Mouse (Mus musculus): ENCODE data around the gene Nell2. TPM values are rescaled to one million over a fixed set of nuclear protein-coding genes. Genes with fewer than 3 reads are reported as not detected.

Gene Nell2
- polyA plus RNA-seq, 1 experiment from 2014 or later, result 95.2 TPM

DNA sequence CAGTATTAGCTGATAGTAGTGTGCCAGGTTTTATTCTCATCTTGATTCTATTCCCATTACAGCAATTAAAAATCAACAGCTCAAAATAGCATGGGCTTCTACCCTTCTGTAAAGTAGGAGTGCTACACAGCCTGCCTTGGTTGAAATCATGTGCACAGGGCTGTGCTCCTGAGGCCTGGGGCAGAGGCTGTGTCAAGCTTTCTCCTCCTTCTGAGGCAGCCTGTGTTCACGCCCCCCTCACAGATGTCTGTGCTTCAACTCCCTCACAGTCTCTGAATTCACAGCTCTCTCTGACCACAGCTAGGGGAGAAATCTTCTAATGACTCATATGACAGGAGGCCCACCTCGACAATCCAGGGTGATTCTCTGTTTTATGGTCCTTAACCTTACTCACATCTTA, 197.4 kb downstream of the Nell2 start:
- H3K9me3 ChIP-seq, result no peaks in the 10 kb centered on the region

DNA sequence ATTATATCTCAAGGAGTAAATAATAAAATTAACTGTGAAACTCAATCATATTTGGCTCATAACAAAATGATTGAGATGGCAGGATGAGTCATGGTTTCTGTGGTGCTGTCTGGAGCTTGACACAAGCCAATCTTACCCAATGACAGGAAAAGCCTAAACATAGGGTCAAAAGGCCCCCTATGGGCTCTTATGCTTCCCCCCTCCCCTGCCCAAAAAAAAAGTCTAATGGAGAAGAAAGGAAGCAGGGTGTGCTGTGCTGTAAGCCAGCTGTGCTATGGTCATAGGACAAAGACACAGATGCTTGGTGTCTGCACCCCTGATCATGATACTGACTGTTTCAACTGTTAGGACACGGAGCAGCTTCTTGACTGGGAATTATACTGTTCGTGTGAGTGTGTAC, 205.6 kb downstream of the Nell2 start:
- no peak overlapping the region for H3K27ac ChIP-seq (replicated peaks)
- no peaks in the 10 kb centered on the region for H3K9me3 ChIP-seq
- WGBS, result 86% methylated on average over 2 of the region's 2 CpGs
- H3K36me3 ChIP-seq, result no peaks in the 10 kb centered on the region
- H3K4me2 ChIP-seq (replicated peaks), result no peak overlapping the region
- ATAC-seq (ENCODE audit: low FRiP score, low read depth), result no peak
- H3K4me1 ChIP-seq, result no peaks in the 10 kb centered on the region
- no peak overlapping the region for H3K9ac ChIP-seq (replicated peaks)
- no peak overlapping the region for H3K4me3 ChIP-seq
- no peaks in the 10 kb centered on the region for H3K27me3 ChIP-seq

More for the DNA sequence above, 197.4 kb downstream of the Nell2 start:
- Histone ChIP-seq H3K27me3 (no peaks in the 10 kb centered on the region), H3K36me3 (no peaks in the 10 kb centered on the region), H3K4me1 (peaks cover 9% of the 10 kb centered on the region), H3K4me2 (replicated peaks) (no peak overlapping the region), H3K9ac (replicated peaks) (no peak overlapping the region), H3K4me3 (no peak overlapping the region), H3K27ac (replicated peaks) (no peak overlapping the region)
- no peak for ATAC-seq (ENCODE audit: low FRiP score, low read depth)
- 85% methylated on average over 2 of the region's 2 CpGs for WGBS

DNA sequence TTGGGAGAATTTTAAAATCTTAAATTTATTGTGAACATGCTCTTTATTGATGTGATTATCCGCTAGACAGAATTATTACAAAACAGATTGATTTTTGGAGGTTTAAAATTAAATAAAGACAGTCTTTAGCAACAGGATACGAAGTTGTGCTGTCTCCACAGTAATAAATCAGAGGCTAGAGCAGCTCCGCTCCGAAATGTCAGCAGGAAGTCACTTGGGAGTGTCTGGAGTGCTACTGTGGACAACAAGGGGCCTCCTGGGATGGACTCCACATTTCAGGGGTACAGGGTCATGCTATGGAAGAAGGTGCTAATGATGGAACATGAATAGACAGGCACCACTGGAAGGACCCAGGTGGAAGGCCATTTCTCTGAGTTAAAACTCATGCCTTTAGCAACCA, 211.7 kb downstream of the Nell2 start:
- Histone ChIP-seq H3K27me3 (no peaks in the 10 kb centered on the region), H3K4me1 (peaks cover 15% of the 10 kb centered on the region; the same call in 1 of the 2 replicates), H3K4me3 (no peak overlapping the region), H3K9me3 (no peaks in the 10 kb centered on the region), H3K27ac (replicated peaks) (no peak overlapping the region), H3K36me3 (no peaks in the 10 kb centered on the region), H3K4me2 (replicated peaks) (no peak overlapping the region), H3K9ac (replicated peaks) (no peak overlapping the region)
- WGBS, result 81% methylated on average over 4 of the region's 4 CpGs
- ATAC-seq (ENCODE audit: low FRiP score, low read depth), result no peak

DNA sequence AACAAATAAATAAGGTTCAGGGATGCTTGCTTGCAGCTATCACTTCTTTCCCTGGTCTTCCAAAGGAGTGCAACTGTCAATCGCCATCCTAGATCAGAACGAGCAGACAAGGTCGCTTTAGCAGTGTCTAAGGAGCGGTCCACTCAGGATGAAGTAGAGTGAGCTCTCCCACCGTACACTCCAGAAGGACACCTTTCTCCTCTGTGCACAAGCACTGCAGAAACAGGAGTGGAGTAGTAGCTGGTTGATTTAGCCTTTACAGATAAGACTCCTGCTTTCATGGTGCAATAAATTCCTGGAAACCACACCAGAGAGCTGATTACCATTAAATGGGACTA, 213.6 kb downstream of the Nell2 start:
- H3K36me3 ChIP-seq, result no peaks in the 10 kb centered on the region
- H3K27me3 ChIP-seq, result no peaks in the 10 kb centered on the region
- ATAC-seq (ENCODE audit: low FRiP score, low read depth), result no peak
- no peaks in the 10 kb centered on the region for H3K9me3 ChIP-seq
- no peak overlapping the region for H3K4me3 ChIP-seq
- peaks cover 15% of the 10 kb centered on the region; the same call in 1 of the 2 replicates for H3K4me1 ChIP-seq
- H3K4me2 ChIP-seq (replicated peaks), result no peak overlapping the region
- 89% methylated on average over 5 of the region's 5 CpGs for WGBS
- no peak overlapping the region for H3K9ac ChIP-seq (replicated peaks)
- 0 out of 2 replicates have a peak overlapping the region, but pooled peaks have one; percentile 8 for H3K27ac ChIP-seq (replicated peaks)

DNA sequence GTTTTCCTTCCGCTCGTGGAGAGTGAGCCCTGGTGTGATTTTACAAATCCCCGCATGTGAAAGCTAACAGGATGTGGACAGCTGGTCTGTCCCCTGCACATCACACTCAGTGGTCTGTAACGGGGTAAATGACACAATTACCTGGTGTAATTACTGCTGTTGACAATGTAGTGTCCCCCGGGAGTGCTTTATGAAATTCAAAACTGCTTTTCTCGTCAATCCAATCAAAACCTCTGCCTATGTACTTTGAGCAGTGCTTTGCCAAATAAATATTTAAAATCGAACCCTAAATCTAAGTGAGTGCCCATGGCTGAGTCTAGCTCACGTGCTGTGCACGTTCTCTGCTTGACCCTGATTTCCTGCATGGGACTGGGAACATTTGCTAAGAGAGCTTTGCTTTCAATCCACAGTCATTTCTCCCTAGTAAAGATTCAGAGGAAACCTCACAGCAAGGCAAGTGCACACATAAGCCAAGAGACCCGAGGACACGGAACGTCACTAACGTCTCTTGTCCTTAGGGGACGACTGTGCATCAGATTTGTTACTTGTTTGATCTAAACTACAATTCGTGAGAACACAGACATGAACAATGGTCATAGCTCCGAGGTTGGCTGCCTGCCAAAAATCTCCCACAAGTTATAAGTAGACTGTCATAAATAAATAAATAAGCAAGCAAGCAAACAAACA, 214.1 kb downstream of the Nell2 start:
- peaks cover 15% of the 10 kb centered on the region; the same call in 1 of the 2 replicates for H3K4me1 ChIP-seq
- peak overlapping the region; percentile 8; the same call in 1 of the 2 replicates for H3K27ac ChIP-seq (replicated peaks)
- H3K36me3 ChIP-seq, result no peaks in the 10 kb centered on the region
- H3K4me2 ChIP-seq (replicated peaks), result no peak overlapping the region
- 60% methylated on average over 16 of the region's 16 CpGs for WGBS
- no peaks in the 10 kb centered on the region for H3K27me3 ChIP-seq
- H3K9ac ChIP-seq (replicated peaks), result no peak overlapping the region
- ATAC-seq (ENCODE audit: low FRiP score, low read depth), result peak; percentile 66; the same call in 1 of the 2 replicates
- no peaks in the 10 kb centered on the region for H3K9me3 ChIP-seq
- no peak overlapping the region for H3K4me3 ChIP-seq

DNA sequence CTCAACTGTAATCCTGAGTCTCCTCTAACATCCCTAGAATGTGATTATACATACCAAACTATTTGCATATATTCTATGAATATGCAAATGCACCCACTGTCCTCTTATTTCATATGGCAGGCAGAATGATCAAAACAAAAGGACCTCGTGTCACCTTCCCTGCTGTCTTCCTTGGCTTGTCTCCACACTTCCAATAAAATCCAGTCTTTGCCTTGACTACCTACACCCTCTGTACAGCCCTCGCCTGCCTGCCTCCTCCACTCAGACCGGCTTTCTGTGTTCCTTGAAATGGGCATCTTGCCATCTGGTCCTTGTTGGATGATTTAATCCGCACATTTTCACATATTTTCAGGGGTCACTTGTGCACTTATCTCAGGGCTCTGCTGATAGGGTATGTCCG, 215.1 kb downstream of the Nell2 start:
- peaks cover 15% of the 10 kb centered on the region; the same call in 1 of the 2 replicates for H3K4me1 ChIP-seq
- no peak overlapping the region for H3K9ac ChIP-seq (replicated peaks)
- no peaks in the 10 kb centered on the region for H3K36me3 ChIP-seq
- no peak overlapping the region for H3K4me2 ChIP-seq (replicated peaks)
- no peaks in the 10 kb centered on the region for H3K27me3 ChIP-seq
- H3K9me3 ChIP-seq, result no peaks in the 10 kb centered on the region
- no peak for ATAC-seq (ENCODE audit: low FRiP score, low read depth)
- no peak overlapping the region for H3K4me3 ChIP-seq
- no peak overlapping the region for H3K27ac ChIP-seq (replicated peaks)
- WGBS, result 74% methylated on average over 5 of the region's 5 CpGs

DNA sequence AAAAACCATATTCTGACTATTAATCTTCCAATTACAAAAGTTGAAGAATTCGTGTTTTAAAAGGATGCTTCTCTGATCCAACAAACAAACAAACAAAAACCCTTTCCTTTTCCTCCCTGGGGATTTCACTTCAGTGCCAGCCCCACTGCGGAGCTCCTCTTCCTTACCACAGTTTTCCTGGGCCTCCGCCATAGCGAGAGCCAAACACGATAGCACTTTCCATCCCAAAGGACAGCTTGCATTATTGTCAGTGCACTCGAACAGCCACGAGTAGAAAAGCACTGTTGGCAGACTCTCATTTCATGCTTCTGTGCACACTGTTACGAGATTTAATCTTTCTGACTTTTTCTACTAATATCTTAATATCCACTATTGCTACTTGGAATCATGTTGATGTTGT, 224.3 kb downstream of the Nell2 start:
- no peak for ATAC-seq (ENCODE audit: low FRiP score, low read depth)
- H3K4me2 ChIP-seq (replicated peaks), result no peak overlapping the region
- 76% methylated on average over 8 of the region's 8 CpGs for WGBS
- H3K4me1 ChIP-seq, result no peaks in the 10 kb centered on the region
- H3K36me3 ChIP-seq, result no peaks in the 10 kb centered on the region
- H3K27me3 ChIP-seq, result no peaks in the 10 kb centered on the region
- H3K27ac ChIP-seq (replicated peaks), result no peak overlapping the region
- H3K9ac ChIP-seq (replicated peaks), result no peak overlapping the region
- H3K4me3 ChIP-seq, result no peak overlapping the region
- no peaks in the 10 kb centered on the region for H3K9me3 ChIP-seq

DNA sequence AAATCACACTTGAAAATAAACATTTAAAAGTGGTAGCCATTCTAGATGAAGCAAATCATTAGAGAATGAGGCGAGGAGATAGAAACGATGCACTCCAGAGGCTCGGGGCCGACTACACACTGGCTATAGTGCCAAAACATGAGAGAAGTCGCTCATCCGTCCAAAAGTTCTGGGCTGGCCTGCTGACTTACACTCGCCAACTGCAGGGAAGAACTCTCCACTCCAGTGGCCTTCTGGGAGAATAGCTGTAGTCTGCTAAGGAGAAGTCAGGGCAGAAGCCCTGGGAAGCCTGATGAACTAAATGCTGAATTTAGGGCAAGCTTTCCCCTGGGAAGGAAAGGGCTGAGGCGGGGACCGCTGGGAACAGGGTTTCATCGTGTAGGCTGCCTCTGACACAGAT, 231.8 kb downstream of the Nell2 start:
- no peaks in the 10 kb centered on the region for H3K27me3 ChIP-seq
- 0 out of 2 replicates have a peak, but pooled peaks cover 3% of the 10 kb centered on the region for H3K36me3 ChIP-seq
- WGBS, result 86% methylated on average over 10 of the region's 10 CpGs
- H3K4me2 ChIP-seq (replicated peaks), result no peak overlapping the region
- no peak overlapping the region for H3K27ac ChIP-seq (replicated peaks)
- no peaks in the 10 kb centered on the region for H3K9me3 ChIP-seq
- H3K4me1 ChIP-seq, result no peaks in the 10 kb centered on the region
- H3K9ac ChIP-seq (replicated peaks), result no peak overlapping the region
- no peak overlapping the region for H3K4me3 ChIP-seq
- no peak for ATAC-seq (ENCODE audit: low FRiP score, low read depth)

DNA sequence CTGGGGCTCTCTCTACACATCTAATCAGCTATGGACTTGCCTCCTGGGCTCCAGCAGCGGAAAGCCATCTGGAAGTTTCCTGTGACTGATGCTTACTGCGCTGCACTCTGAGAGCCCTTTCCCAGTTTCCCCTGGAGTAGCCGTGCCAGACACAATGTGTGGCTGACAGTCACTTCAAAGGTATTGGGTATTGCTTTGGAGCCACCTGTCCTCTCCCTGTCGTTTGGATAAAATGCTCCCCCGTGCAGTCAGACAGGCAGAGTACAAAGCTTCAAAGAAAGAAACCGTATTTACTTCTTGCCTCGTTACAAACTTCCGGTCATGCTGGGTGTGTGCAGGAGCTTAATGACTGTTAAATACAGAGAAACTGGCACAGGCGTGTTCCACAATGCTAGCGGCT, 239.3 kb downstream of the Nell2 start:
- no peak overlapping the region for H3K4me2 ChIP-seq (replicated peaks)
- H3K9ac ChIP-seq (replicated peaks), result no peak overlapping the region
- WGBS, result 57% methylated on average over 10 of the region's 10 CpGs
- no peak for ATAC-seq (ENCODE audit: low FRiP score, low read depth)
- peaks cover 14% of the 10 kb centered on the region; the same call in 1 of the 2 replicates for H3K4me1 ChIP-seq
- no peaks in the 10 kb centered on the region for H3K9me3 ChIP-seq
- no peak overlapping the region for H3K27ac ChIP-seq (replicated peaks)
- H3K36me3 ChIP-seq, result no peaks in the 10 kb centered on the region
- H3K27me3 ChIP-seq, result peaks cover 3% of the 10 kb centered on the region; the same call in 1 of the 2 replicates
- no peak overlapping the region for H3K4me3 ChIP-seq

DNA sequence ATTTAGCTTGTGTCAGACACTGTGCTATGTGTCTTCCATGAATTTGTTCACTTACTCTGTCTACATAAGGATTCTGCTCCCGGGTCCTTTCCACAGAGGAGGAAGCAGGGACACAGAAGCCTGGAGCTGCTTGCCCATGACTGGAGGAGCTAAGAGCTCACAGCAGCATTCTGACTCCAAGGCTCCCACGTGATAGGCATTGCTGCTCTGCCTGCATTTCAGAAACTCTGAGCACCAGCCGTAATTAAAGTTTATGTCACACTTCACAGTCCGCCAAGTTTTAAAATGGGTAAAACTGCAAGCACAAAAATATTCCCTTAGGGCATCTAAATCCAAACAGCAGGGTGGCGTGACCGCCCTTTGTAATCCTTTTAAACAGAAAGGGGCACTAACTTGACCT, 243.2 kb downstream of the Nell2 start:
- H3K4me1 ChIP-seq, result peaks cover 14% of the 10 kb centered on the region; the same call in 1 of the 2 replicates
- H3K4me3 ChIP-seq, result no peak overlapping the region
- peak; percentile 56; the same call in 1 of the 2 replicates for ATAC-seq (ENCODE audit: low FRiP score, low read depth)
- no peaks in the 10 kb centered on the region for H3K36me3 ChIP-seq
- H3K9ac ChIP-seq (replicated peaks), result no peak overlapping the region
- H3K9me3 ChIP-seq, result no peaks in the 10 kb centered on the region
- no peak overlapping the region for H3K4me2 ChIP-seq (replicated peaks)
- H3K27me3 ChIP-seq, result peaks cover 3% of the 10 kb centered on the region; the same call in 1 of the 2 replicates
- WGBS, result 18% methylated on average over 6 of the region's 6 CpGs
- no peak overlapping the region for H3K27ac ChIP-seq (replicated peaks)

DNA sequence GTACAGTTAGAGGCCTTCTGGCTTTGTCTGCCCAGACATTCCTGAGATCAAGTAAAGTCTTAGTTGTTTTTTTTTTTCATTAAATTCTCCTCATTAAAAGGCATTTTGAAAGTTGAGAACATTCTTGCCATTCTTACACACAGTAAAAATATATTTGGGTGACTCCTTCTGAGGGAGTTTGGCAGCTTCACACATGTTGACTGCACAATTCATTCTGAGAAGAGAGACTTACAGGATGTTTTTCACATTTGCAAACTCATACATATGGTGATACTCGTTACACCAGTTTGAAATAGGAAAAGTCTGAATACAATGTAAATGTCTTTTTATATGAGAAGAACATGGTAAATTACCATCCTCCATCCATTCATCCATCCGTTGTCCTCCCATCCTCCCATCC, 247.4 kb downstream of the Nell2 start:
- H3K9ac ChIP-seq (replicated peaks), result no peak overlapping the region

DNA sequence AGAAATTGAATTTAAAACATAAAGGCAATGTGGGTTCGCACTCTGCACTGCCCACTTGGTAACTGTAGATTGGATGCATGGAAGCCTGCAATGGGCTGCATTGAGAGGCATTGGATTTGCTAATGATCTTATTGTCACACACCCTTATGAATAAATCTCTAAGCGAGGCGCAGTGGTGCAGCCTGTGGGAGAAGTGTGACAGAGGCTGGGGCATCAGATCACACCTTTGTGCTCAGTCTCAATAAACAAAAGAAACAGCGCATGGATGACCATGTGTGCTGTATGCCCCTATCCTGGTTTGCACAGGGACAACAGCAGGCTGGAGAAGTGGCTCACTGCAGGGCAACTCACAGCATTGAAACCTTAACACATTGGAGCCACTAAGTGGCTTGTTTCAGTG, 250.4 kb downstream of the Nell2 start:
- H3K27ac ChIP-seq (replicated peaks), result no peak overlapping the region
- H3K4me2 ChIP-seq (replicated peaks), result no peak overlapping the region
- 69% methylated on average over 4 of the region's 4 CpGs for WGBS
- no peaks in the 10 kb centered on the region for H3K9me3 ChIP-seq
- no peaks in the 10 kb centered on the region for H3K27me3 ChIP-seq
- no peak overlapping the region for H3K4me3 ChIP-seq
- H3K9ac ChIP-seq (replicated peaks), result no peak overlapping the region
- 0 out of 2 replicates have a peak, but pooled peaks cover 3% of the 10 kb centered on the region for H3K4me1 ChIP-seq
- no peaks in the 10 kb centered on the region for H3K36me3 ChIP-seq
- ATAC-seq (ENCODE audit: low FRiP score, low read depth), result no peak

More for the DNA sequence above, 247.4 kb downstream of the Nell2 start:
- Histone ChIP-seq H3K9me3 (no peaks in the 10 kb centered on the region), H3K27me3 (no peaks in the 10 kb centered on the region), H3K36me3 (no peaks in the 10 kb centered on the region), H3K4me1 (peaks cover 12% of the 10 kb centered on the region; the same call in 1 of the 2 replicates), H3K4me2 (replicated peaks) (no peak overlapping the region), H3K4me3 (no peak overlapping the region), H3K27ac (replicated peaks) (no peak overlapping the region)
- WGBS, result 98% methylated on average over 2 of the region's 2 CpGs
- ATAC-seq (ENCODE audit: low FRiP score, low read depth), result no peak

Data from midbrain, embryonic 12.5 days (tissue).